Mouse (Mus musculus): Measurements from ENCODE around the gene Gm21750. TPM values are rescaled to one million over a fixed set of nuclear protein-coding genes. Genes with fewer than 3 reads are reported as not detected.

The Gm21750 gene
- not detected for polyA plus RNA-seq (2015; fragmentation: Illumina TruSeq; extraction: RNeasy Lipid Tissue Mini Kit (QIAGEN cat#74804); ENCODE audit: insufficient read depth, low read depth, low replicate concordance)

DNA sequence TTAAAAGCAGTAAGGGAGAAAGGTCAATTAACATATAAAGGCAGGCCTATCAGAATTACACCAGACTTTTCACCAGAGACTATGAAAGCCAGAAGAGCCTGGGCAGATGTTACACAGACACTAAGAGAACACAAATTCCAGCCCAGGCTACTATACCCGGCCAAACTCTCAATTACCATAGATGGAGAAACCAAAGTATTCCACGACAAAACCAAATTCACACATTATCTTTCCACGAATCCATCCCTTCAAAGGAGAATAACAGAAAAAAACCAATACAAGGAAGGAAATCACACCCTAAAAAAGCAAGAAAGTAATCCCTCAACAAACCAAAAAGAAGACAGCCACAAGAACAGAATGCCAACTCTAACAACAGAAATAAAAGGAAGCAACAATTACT is at the start of gene Gm21750:
Gm21750 (plus strand) TSS at position 301 of the 400 bp plus-strand sequence.

Other genes with a start within 250 kb of the Gm21750 start
- gene Med4, start 151.2 kb upstream of the Gm21750 start, polyA plus RNA-seq (2015; fragmentation: Illumina TruSeq; extraction: RNeasy Lipid Tissue Mini Kit (QIAGEN cat#74804); ENCODE audit: insufficient read depth, low read depth, low replicate concordance) = 7.9 TPM
- 12.4 TPM for gene Sucla2, start 135.9 kb upstream of the Gm21750 start, polyA plus RNA-seq (2015; fragmentation: Illumina TruSeq; extraction: RNeasy Lipid Tissue Mini Kit (QIAGEN cat#74804); ENCODE audit: insufficient read depth, low read depth, low replicate concordance)
- gene Nudt15, start 113.0 kb upstream of the Gm21750 start, polyA plus RNA-seq (2015; fragmentation: Illumina TruSeq; extraction: RNeasy Lipid Tissue Mini Kit (QIAGEN cat#74804); ENCODE audit: insufficient read depth, low read depth, low replicate concordance) = not detected

All from pancreas, adult 10 weeks (tissue).